Mouse (Mus musculus): ENCODE data around the gene Rcn1. TPM values are rescaled to one million over a fixed set of nuclear protein-coding genes. Genes with fewer than 3 reads are reported as not detected.

Gene Rcn1
- polyA plus RNA-seq, 1 experiment from 2014 or later, result 129 TPM

- no peaks in the 10 kb centered on the region for H3K36me3 ChIP-seq
- H3K4me1 ChIP-seq (replicated peaks), result no peaks in the 10 kb centered on the region
- no peak overlapping the region for H3K4me2 ChIP-seq
- H3K27ac ChIP-seq, result no peak overlapping the region
- H3K9ac ChIP-seq, result no peak overlapping the region
- WGBS, result 73% methylated on average over 5 of the region's 5 CpGs
- no peak overlapping the region for H3K4me3 ChIP-seq
- no peak for ATAC-seq (replicated peaks; ENCODE audit: insufficient number of reproducible peaks, insufficient read depth, low FRiP score, low read depth)
- no peaks in the 10 kb centered on the region for H3K27me3 ChIP-seq
- no peaks in the 10 kb centered on the region for H3K9me3 ChIP-seq (replicated peaks)
Measured at GRCm38 (mm10) chr2:105417663-105418062, 18.5 kb upstream of the Rcn1 start.

- no peaks in the 10 kb centered on the region for H3K4me1 ChIP-seq (replicated peaks)
- ATAC-seq (replicated peaks; ENCODE audit: insufficient number of reproducible peaks, insufficient read depth, low FRiP score, low read depth), result no peak
- H3K36me3 ChIP-seq, result no peaks in the 10 kb centered on the region
- no peaks in the 10 kb centered on the region for H3K9me3 ChIP-seq (replicated peaks)
- no peaks in the 10 kb centered on the region for H3K27me3 ChIP-seq
- no peak overlapping the region for H3K4me2 ChIP-seq
- H3K4me3 ChIP-seq, result no peak overlapping the region
- WGBS, result 52% methylated on average over 8 of the region's 8 CpGs
- H3K27ac ChIP-seq, result no peak overlapping the region
- H3K9ac ChIP-seq, result no peak overlapping the region
Measured at GRCm38 (mm10) chr2:105416660-105417348, 17.7 kb upstream of the Rcn1 start.

- Histone ChIP-seq H3K36me3 (no peaks in the 10 kb centered on the region), H3K9ac (no peak overlapping the region), H3K27me3 (no peaks in the 10 kb centered on the region), H3K27ac (no peak overlapping the region), H3K4me1 (replicated peaks) (no peaks in the 10 kb centered on the region), H3K4me3 (no peak overlapping the region), H3K4me2 (no peak overlapping the region), H3K9me3 (replicated peaks) (no peaks in the 10 kb centered on the region)
- 59% methylated on average over 7 of the region's 7 CpGs for WGBS
- ATAC-seq (replicated peaks; ENCODE audit: insufficient number of reproducible peaks, insufficient read depth, low FRiP score, low read depth), result no peak
Measured at GRCm38 (mm10) chr2:105416046-105416659, 17.0 kb upstream of the Rcn1 start.

- WGBS, result 27% methylated on average over 2 of the region's 2 CpGs
- no peak overlapping the region for H3K27ac ChIP-seq
- no peaks in the 10 kb centered on the region for H3K4me1 ChIP-seq (replicated peaks)
Measured at GRCm38 (mm10) chr2:105414309-105414708, 15.2 kb upstream of the Rcn1 start.

GRCm38 (mm10) chr2:105409253-105409652 is 10.1 kb upstream of the Rcn1 start:
- Histone ChIP-seq H3K4me1 (replicated peaks) (peaks cover 6% of the 10 kb centered on the region), H3K9ac (no peak overlapping the region), H3K27me3 (no peaks in the 10 kb centered on the region), H3K27ac (no peak overlapping the region), H3K4me3 (no peak overlapping the region), H3K9me3 (replicated peaks) (no peaks in the 10 kb centered on the region), H3K36me3 (no peaks in the 10 kb centered on the region), H3K4me2 (no peak overlapping the region)
- WGBS, result 82% methylated on average over 1 of the region's 1 CpGs
- ATAC-seq (replicated peaks; ENCODE audit: insufficient number of reproducible peaks, insufficient read depth, low FRiP score, low read depth), result no peak

More at GRCm38 (mm10) chr2:105414309-105414708, 15.2 kb upstream of the Rcn1 start:
- Histone ChIP-seq H3K4me2 (no peak overlapping the region), H3K4me3 (no peak overlapping the region), H3K9ac (no peak overlapping the region), H3K27me3 (no peaks in the 10 kb centered on the region), H3K9me3 (replicated peaks) (no peaks in the 10 kb centered on the region), H3K36me3 (no peaks in the 10 kb centered on the region)
- ATAC-seq (replicated peaks; ENCODE audit: insufficient number of reproducible peaks, insufficient read depth, low FRiP score, low read depth), result no peak

DNA sequence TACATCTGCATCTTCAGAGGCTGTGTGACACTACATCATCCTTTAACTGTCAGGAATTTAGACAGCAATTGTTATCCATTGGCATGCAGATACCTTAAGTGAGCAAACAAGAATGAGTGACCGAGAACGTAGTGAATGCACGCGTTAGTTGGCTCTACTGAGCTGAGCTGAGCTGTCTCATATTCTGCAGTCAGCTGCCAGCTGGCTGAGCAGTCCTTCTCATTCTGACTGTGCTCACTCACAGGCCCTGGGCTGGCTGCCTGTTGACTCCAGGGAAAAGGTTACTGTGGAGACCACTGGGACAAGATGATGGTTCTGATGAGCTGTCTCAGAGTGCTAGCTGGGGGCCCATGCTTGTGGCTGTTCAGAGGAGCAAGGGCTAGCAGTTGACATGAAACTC is 9.4 kb upstream of the Rcn1 start:
- Histone ChIP-seq H3K4me3 (no peak overlapping the region), H3K36me3 (no peaks in the 10 kb centered on the region), H3K27me3 (no peaks in the 10 kb centered on the region), H3K4me2 (no peak overlapping the region), H3K9me3 (replicated peaks) (no peaks in the 10 kb centered on the region), H3K9ac (no peak overlapping the region), H3K27ac (no peak overlapping the region), H3K4me1 (replicated peaks) (peaks cover 6% of the 10 kb centered on the region)
- WGBS, result 35% methylated on average over 4 of the region's 4 CpGs
- ATAC-seq (replicated peaks; ENCODE audit: insufficient number of reproducible peaks, insufficient read depth, low FRiP score, low read depth), result no peak

DNA sequence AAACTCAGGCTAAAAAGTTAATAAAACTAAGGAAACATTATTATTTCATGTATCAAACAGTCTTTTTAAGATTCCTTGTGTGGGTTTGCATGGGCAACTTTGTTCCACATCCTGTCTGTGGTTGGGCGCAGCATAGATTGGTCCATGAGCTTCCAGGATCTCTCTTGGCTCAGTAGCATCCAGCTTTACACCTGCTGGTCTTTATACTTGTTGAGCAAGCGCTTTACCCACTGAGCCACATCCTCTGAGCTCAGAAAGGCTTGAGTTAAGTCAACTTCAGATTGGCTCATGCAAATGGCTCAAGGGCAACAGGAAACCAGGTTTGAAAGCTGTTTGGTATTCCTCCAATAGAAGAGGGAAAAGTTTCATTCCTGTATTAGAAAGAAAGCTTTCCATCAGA is 3.1 kb upstream of the Rcn1 start:
- no peak overlapping the region for H3K4me2 ChIP-seq
- no peaks in the 10 kb centered on the region for H3K27me3 ChIP-seq
- no peaks in the 10 kb centered on the region for H3K36me3 ChIP-seq
- no peaks in the 10 kb centered on the region for H3K9me3 ChIP-seq (replicated peaks)
- WGBS, result 85% methylated on average over 2 of the region's 2 CpGs
- no peak for ATAC-seq (replicated peaks; ENCODE audit: insufficient number of reproducible peaks, insufficient read depth, low FRiP score, low read depth)
- no peak overlapping the region for H3K9ac ChIP-seq
- no peak overlapping the region for H3K4me3 ChIP-seq
- H3K4me1 ChIP-seq (replicated peaks), result peaks cover 18% of the 10 kb centered on the region
- no peak overlapping the region for H3K27ac ChIP-seq

DNA sequence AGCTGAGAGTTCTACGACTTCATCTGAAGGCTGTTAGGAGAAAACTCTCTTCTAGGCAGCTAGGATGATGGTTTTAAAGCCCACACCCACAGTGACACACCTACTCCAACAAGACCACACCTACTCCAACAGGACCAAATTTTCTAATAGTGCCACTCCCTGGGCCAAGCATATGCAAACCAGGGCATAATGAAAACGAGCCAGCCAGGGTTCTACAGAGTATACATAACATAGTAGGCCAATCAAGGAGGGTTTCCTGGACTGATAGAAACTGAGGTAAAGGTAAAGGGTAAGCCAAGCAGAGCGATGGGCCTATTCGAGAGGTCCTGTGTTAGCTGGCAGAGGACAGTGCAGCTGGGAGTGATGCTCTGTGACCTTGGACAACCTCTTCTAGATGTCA is 1.4 kb upstream of the Rcn1 start:
- WGBS, result 85% methylated on average over 4 of the region's 4 CpGs
- no peak overlapping the region for H3K4me3 ChIP-seq
- H3K27ac ChIP-seq, result no peak overlapping the region
- peaks cover 33% of the 10 kb centered on the region for H3K4me1 ChIP-seq (replicated peaks)
- H3K27me3 ChIP-seq, result no peaks in the 10 kb centered on the region
- ATAC-seq (replicated peaks; ENCODE audit: insufficient number of reproducible peaks, insufficient read depth, low FRiP score, low read depth), result no peak
- H3K4me2 ChIP-seq, result no peak overlapping the region
- no peak overlapping the region for H3K9ac ChIP-seq
- H3K9me3 ChIP-seq (replicated peaks), result no peaks in the 10 kb centered on the region
- H3K36me3 ChIP-seq, result no peaks in the 10 kb centered on the region

GRCm38 (mm10) chr2:105398636-105399084 is 459 bp downstream of the Rcn1 start:
- peak overlapping the region; percentile 86 for H3K9ac ChIP-seq
- peak overlapping the region; percentile 93 for H3K27ac ChIP-seq
- peak overlapping the region; percentile 60 for H3K4me2 ChIP-seq
- H3K4me3 ChIP-seq, result peak overlapping the region; percentile 77
- H3K36me3 ChIP-seq, result peaks cover 12% of the 10 kb centered on the region; the same call in 1 of the 2 replicates
- peak; percentile 53 for ATAC-seq (replicated peaks; ENCODE audit: insufficient number of reproducible peaks, insufficient read depth, low FRiP score, low read depth)
- H3K27me3 ChIP-seq, result no peaks in the 10 kb centered on the region
- H3K9me3 ChIP-seq (replicated peaks), result no peaks in the 10 kb centered on the region
- WGBS, result under 1% methylated on average over 31 of the region's 31 CpGs
- peaks cover 37% of the 10 kb centered on the region for H3K4me1 ChIP-seq (replicated peaks)

GRCm38 (mm10) chr2:105397446-105398211 is 1.5 kb downstream of the Rcn1 start:
- ATAC-seq (replicated peaks; ENCODE audit: insufficient number of reproducible peaks, insufficient read depth, low FRiP score, low read depth), result no peak
- H3K27ac ChIP-seq, result peak overlapping the region; percentile 93; the same call in 1 of the 2 replicates

GRCm38 (mm10) chr2:105396066-105396465 is 3.1 kb downstream of the Rcn1 start:
- Histone ChIP-seq H3K4me1 (replicated peaks) (peaks cover 37% of the 10 kb centered on the region), H3K4me3 (no peak overlapping the region), H3K36me3 (peaks cover 26% of the 10 kb centered on the region; the same call in 1 of the 2 replicates), H3K9me3 (replicated peaks) (no peaks in the 10 kb centered on the region), H3K27me3 (no peaks in the 10 kb centered on the region), H3K4me2 (peak overlapping the region; percentile 60; the same call in 1 of the 2 replicates), H3K9ac (no peak overlapping the region), H3K27ac (no peak overlapping the region)
- no peak for ATAC-seq (replicated peaks; ENCODE audit: insufficient number of reproducible peaks, insufficient read depth, low FRiP score, low read depth)
- WGBS, result 78% methylated on average over 9 of the region's 9 CpGs

More at GRCm38 (mm10) chr2:105397446-105398211, 1.5 kb downstream of the Rcn1 start:
- H3K4me2 ChIP-seq, result peak overlapping the region; percentile 60
- H3K9ac ChIP-seq, result peak overlapping the region; percentile 86; the same call in 1 of the 2 replicates
- H3K4me3 ChIP-seq, result peak overlapping the region; percentile 77
- peaks cover 17% of the 10 kb centered on the region; the same call in 1 of the 2 replicates for H3K36me3 ChIP-seq
- 33% methylated on average over 5 of the region's 5 CpGs for WGBS
- no peaks in the 10 kb centered on the region for H3K9me3 ChIP-seq (replicated peaks)
- no peaks in the 10 kb centered on the region for H3K27me3 ChIP-seq
- H3K4me1 ChIP-seq (replicated peaks), result peaks cover 37% of the 10 kb centered on the region
